Mouse (Mus musculus) intestine, embryonic 15.5 days (tissue): ENCODE data around the gene Ntrk1. TPM values are rescaled to one million over a fixed set of nuclear protein-coding genes. Genes with fewer than 3 reads are reported as not detected.

Source experiments
- ATAC-seq: fragments of 200-750 bp; cut with Nextera tagmentation; 2 replicates; pipeline ENCODE4 v1.8.0; 2017; ENCODE audit warnings: moderate TSS enrichment, moderate library complexity
- H3K27ac ChIP-seq: fragments of 300-500 bp; sonication (generic); 2 replicates; pipeline ENCODE4 v1.5.1; 2015; ENCODE audit warnings: mild to moderate bottlenecking, inconsistent platforms
- H3K27me3 ChIP-seq: fragments of 300-500 bp; sonication (generic); replicated peaks from 2 replicates; pipeline ENCODE4 v1.6.1; 2015; ENCODE audit warnings: inconsistent platforms
- H3K36me3 ChIP-seq: fragments of 300-500 bp; sonication (generic); 2 replicates; pipeline ENCODE4 v1.6.1; 2015; ENCODE audit warnings: inconsistent platforms
- H3K4me1 ChIP-seq: fragments of 300-500 bp; sonication (generic); replicated peaks from 2 replicates; pipeline ENCODE4 v1.6.1; 2015; ENCODE audit warnings: inconsistent platforms
- H3K4me2 ChIP-seq: fragments of 300-500 bp; sonication (generic); replicated peaks from 2 replicates; pipeline ENCODE4 v1.6.1; 2015; ENCODE audit warnings: mild to moderate bottlenecking, inconsistent platforms
- H3K4me3 ChIP-seq: fragments of 300-500 bp; sonication (generic); replicated peaks from 2 replicates; pipeline ENCODE4 v1.5.1; 2015; ENCODE audit warnings: inconsistent platforms
- H3K9ac ChIP-seq: fragments of 300-500 bp; sonication (generic); 2 replicates; pipeline ENCODE4 v1.6.1; 2015; ENCODE audit warnings: inconsistent platforms
- H3K9me3 ChIP-seq: fragments of 300-500 bp; sonication (generic); 2 replicates; pipeline ENCODE4 v1.6.1; 2016; ENCODE audit warnings: inconsistent platforms
- WGBS: fragments of 180-500 bp; shearing (Covaris S2); methylation state at CpG from one replicate; pipeline ENCODE4 v1.1.7; 2015; 5-methylcytosine and 5-hydroxymethylcytosine counted together
- polyA plus RNA-seq: library from polyadenylated mRNA; unstranded; fragments of >200 nt; fragmentation: Nextera tagmentation; extraction: Ambion mirVana; gene quantifications from 2 replicates; pipeline ENCODE4 v1.2.1, GENCODE M21; 2015

Ntrk1 gene
- polyA plus RNA-seq, 1 experiment from 2014 or later: 3.2 TPM

GRCm38 (mm10) chr3:87763683-87764289 lies 31.2 kb downstream of the Ntrk1 start:
- Histone ChIP-seq H3K4me3 (peak overlapping the region; percentile 18), H3K27me3 (no peaks in the 10 kb centered on the region), H3K9ac (peak overlapping the region; percentile 32), H3K4me1 (peaks cover 70% of the 10 kb centered on the region), H3K27ac (peak overlapping the region; percentile 95), H3K36me3 (no peaks in the 10 kb centered on the region), H3K4me2 (peak overlapping the region; percentile 58), H3K9me3 (no peaks in the 10 kb centered on the region)
- peak; percentile 55 for ATAC-seq
- WGBS: 8% methylated on average over 15 of the region's 15 CpGs

DNA sequence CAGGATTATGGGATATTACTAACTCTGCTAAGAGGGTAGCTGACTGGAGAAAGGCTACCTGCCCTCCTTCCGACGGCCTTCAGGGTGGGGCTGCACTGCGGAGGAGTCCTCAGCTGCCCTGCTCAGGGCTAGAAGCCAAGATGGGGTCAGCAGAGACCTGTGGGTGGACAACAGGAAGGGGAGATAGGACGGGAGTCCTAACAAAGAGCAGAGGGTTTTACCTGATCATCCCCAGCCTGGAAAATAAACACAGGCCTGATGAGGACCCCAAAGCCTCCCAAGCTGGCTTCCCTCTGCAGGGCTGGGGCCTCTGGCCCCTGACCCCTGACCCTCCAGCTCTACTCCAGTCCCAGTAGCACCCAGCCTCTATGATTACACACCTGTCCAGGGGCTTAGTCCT lies 31.8 kb downstream of the Ntrk1 start:
- peak overlapping the region; percentile 95 for H3K27ac ChIP-seq
- 0 out of 2 replicates have a peak overlapping the region, but pooled peaks have one; percentile 18 for H3K4me3 ChIP-seq
- no peaks in the 10 kb centered on the region for H3K36me3 ChIP-seq
- peaks cover 72% of the 10 kb centered on the region for H3K4me1 ChIP-seq
- 38% methylated on average over 4 of the region's 4 CpGs for WGBS
- H3K9me3 ChIP-seq: no peaks in the 10 kb centered on the region
- H3K9ac ChIP-seq: peak overlapping the region; percentile 32; the same call in 1 of the 2 replicates
- ATAC-seq: no peak
- H3K27me3 ChIP-seq: no peaks in the 10 kb centered on the region
- peak overlapping the region; percentile 58 for H3K4me2 ChIP-seq

GRCm38 (mm10) chr3:87761408-87762375 lies 33.3 kb downstream of the Ntrk1 start:
- Histone ChIP-seq H3K36me3 (no peaks in the 10 kb centered on the region), H3K4me1 (peaks cover 59% of the 10 kb centered on the region), H3K27ac (peak overlapping the region; percentile 68), H3K9ac (no peak overlapping the region), H3K4me3 (0 out of 2 replicates have a peak overlapping the region, but pooled peaks have one; percentile 4), H3K9me3 (no peaks in the 10 kb centered on the region), H3K4me2 (peak overlapping the region; percentile 37), H3K27me3 (no peaks in the 10 kb centered on the region)
- WGBS: 62% methylated on average over 20 of the region's 20 CpGs
- peak; percentile 69 for ATAC-seq

DNA sequence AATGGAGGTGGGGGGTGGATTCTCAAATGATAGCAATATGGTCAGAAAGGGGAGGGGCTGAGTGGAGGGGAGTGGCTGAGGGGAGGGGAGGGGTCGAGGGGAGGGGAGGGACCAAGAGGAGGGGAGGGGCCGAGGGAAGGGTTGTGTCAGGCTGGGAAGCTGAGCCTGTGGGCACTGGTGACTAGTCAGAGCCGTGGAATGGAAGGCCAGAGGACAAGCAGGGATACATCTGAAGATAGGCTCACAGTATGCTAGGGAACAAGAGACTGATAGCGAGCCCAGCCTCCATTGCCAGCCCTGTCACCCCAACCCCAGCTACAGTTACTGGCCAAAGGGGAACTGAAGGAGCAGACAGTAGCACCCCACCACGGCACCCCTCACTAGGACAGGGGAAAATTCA lies 36.3 kb downstream of the Ntrk1 start:
- Histone ChIP-seq H3K9ac (no peak overlapping the region), H3K4me1 (peaks cover 38% of the 10 kb centered on the region), H3K4me2 (no peak overlapping the region), H3K4me3 (no peak overlapping the region), H3K27me3 (no peaks in the 10 kb centered on the region), H3K27ac (no peak overlapping the region), H3K36me3 (peaks cover 6% of the 10 kb centered on the region; the same call in 1 of the 2 replicates), H3K9me3 (no peaks in the 10 kb centered on the region)
- WGBS: 37% methylated on average over 4 of the region's 5 CpGs
- ATAC-seq: no peak

DNA sequence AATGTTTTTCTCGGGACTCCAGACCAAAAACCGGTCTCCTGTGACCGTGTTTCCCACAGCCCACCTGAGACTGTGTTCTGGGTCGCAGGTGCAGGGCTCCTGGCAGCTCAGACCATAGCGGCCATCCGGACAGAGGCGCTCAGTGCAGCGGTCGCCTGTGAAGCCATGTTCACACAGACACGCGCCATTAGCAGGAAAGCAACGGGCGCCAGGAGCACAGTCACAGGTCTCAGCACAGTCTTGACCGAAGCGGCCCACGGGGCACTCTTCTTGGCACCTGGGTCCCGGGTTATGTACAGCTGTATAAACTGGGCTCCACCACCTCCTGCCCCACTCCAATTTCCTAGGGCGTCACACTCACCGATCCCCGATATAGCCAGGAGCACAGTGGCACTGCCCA lies 38.5 kb downstream of the Ntrk1 start:
- H3K4me2 ChIP-seq: peak overlapping the region; percentile 48; the same call in 1 of the 2 replicates
- H3K27me3 ChIP-seq: no peaks in the 10 kb centered on the region
- H3K36me3 ChIP-seq: peaks cover 16% of the 10 kb centered on the region
- no peak overlapping the region for H3K27ac ChIP-seq
- H3K9me3 ChIP-seq: no peaks in the 10 kb centered on the region
- 58% methylated on average over 20 of the region's 20 CpGs for WGBS
- no peak overlapping the region for H3K4me3 ChIP-seq
- H3K4me1 ChIP-seq: peaks cover 19% of the 10 kb centered on the region
- ATAC-seq: 0 out of 2 replicates have a peak, but pooled peaks have one; percentile 4
- H3K9ac ChIP-seq: no peak overlapping the region

- Histone ChIP-seq H3K9me3 (no peaks in the 10 kb centered on the region), H3K36me3 (peaks cover 16% of the 10 kb centered on the region), H3K9ac (no peak overlapping the region), H3K4me2 (peak overlapping the region; percentile 48), H3K4me1 (peaks cover 14% of the 10 kb centered on the region), H3K4me3 (no peak overlapping the region), H3K27me3 (no peaks in the 10 kb centered on the region), H3K27ac (no peak overlapping the region)
- WGBS: 4% methylated on average over 24 of the region's 24 CpGs
- ATAC-seq: peak; percentile 88
These were observed 39.0 kb downstream of the Ntrk1 start for GRCm38 (mm10) chr3:87755964-87756363.

DNA sequence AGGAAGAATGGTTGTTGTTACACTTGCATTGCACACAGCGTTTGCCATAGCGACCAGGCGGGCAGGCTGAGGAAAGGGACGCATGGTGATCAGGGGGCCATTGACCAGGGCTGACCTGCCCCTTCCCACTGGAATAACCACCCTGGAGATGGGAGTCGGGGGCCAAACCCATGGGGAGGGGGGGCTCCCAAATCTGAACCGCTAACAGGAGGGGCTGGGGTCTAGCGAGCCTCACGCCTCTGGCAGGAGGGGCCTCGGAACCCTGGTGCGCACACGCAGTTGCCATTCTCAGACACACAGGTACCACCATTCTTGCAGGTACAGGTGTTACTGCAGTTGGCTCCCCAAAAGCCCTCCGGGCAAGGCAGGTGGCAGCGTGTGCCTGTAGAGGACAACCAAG lies 41.1 kb downstream of the Ntrk1 start:
- H3K27ac ChIP-seq: no peak overlapping the region
- peaks cover 8% of the 10 kb centered on the region for H3K4me1 ChIP-seq
- H3K9ac ChIP-seq: no peak overlapping the region
- H3K4me3 ChIP-seq: no peak overlapping the region
- 89% methylated on average over 13 of the region's 13 CpGs for WGBS
- peaks cover 16% of the 10 kb centered on the region for H3K36me3 ChIP-seq
- no peaks in the 10 kb centered on the region for H3K9me3 ChIP-seq
- ATAC-seq: no peak
- no peaks in the 10 kb centered on the region for H3K27me3 ChIP-seq
- H3K4me2 ChIP-seq: no peak overlapping the region

- H3K9ac ChIP-seq: no peak overlapping the region
- peaks cover 16% of the 10 kb centered on the region for H3K36me3 ChIP-seq
- 89% methylated on average over 3 of the region's 3 CpGs for WGBS
- no peak overlapping the region for H3K27ac ChIP-seq
- no peak overlapping the region for H3K4me2 ChIP-seq
- no peak overlapping the region for H3K4me3 ChIP-seq
- H3K4me1 ChIP-seq: peaks cover 13% of the 10 kb centered on the region
- H3K27me3 ChIP-seq: no peaks in the 10 kb centered on the region
- no peak for ATAC-seq
- no peaks in the 10 kb centered on the region for H3K9me3 ChIP-seq
These were observed 42.4 kb downstream of the Ntrk1 start for GRCm38 (mm10) chr3:87752567-87752966.

- H3K9me3 ChIP-seq: no peaks in the 10 kb centered on the region
- H3K27ac ChIP-seq: no peak overlapping the region
- WGBS: 91% methylated on average over 12 of the region's 12 CpGs
- no peak for ATAC-seq
- peaks cover 16% of the 10 kb centered on the region for H3K36me3 ChIP-seq
- no peaks in the 10 kb centered on the region for H3K27me3 ChIP-seq
- no peak overlapping the region for H3K4me2 ChIP-seq
- H3K4me3 ChIP-seq: no peak overlapping the region
- peaks cover 16% of the 10 kb centered on the region for H3K4me1 ChIP-seq
- H3K9ac ChIP-seq: no peak overlapping the region
These were observed 45.0 kb downstream of the Ntrk1 start for GRCm38 (mm10) chr3:87749977-87750376.

- H3K9me3 ChIP-seq: no peaks in the 10 kb centered on the region
- ATAC-seq: peak; percentile 44
These were observed 45.9 kb downstream of the Ntrk1 start for GRCm38 (mm10) chr3:87749036-87749435.

GRCm38 (mm10) chr3:87748431-87748830 lies 46.5 kb downstream of the Ntrk1 start, which contains the start of gene Lrrc71:
TSS of gene Lrrc71 (minus strand) at chr3:87748625.
- WGBS: 39% methylated on average over 13 of the region's 13 CpGs
- peak; percentile 48; the same call in 1 of the 2 replicates for ATAC-seq
- Histone ChIP-seq H3K4me3 (no peak within 1 kb of the TSS), H3K9ac (no peak within 1 kb of the TSS), H3K4me1 (peaks cover 17% of the 10 kb centered on the region), H3K4me2 (0 out of 2 replicates have a peak within 1 kb of the TSS, but pooled peaks have one; percentile 4), H3K27ac (no peak within 1 kb of the TSS), H3K36me3 (peaks cover 11% of the 10 kb centered on the region; the same call in 1 of the 2 replicates), H3K9me3 (no peaks in the 10 kb centered on the region), H3K27me3 (no peaks in the 10 kb centered on the region)

More at GRCm38 (mm10) chr3:87749036-87749435, 45.9 kb downstream of the Ntrk1 start:
- no peak overlapping the region for H3K9ac ChIP-seq
- peaks cover 14% of the 10 kb centered on the region for H3K36me3 ChIP-seq
- H3K4me3 ChIP-seq: no peak overlapping the region
- WGBS: 17% methylated on average over 5 of the region's 5 CpGs
- no peak overlapping the region for H3K27ac ChIP-seq
- no peak overlapping the region for H3K4me2 ChIP-seq
- H3K4me1 ChIP-seq: peaks cover 17% of the 10 kb centered on the region
- H3K27me3 ChIP-seq: no peaks in the 10 kb centered on the region

- H3K36me3 ChIP-seq: no peaks in the 10 kb centered on the region
- H3K27ac ChIP-seq: peak overlapping the region; percentile 54
- ATAC-seq: peak; percentile 43
- H3K4me3 ChIP-seq: 0 out of 2 replicates have a peak overlapping the region, but pooled peaks have one; percentile 8
- no peak overlapping the region for H3K9ac ChIP-seq
- no peaks in the 10 kb centered on the region for H3K27me3 ChIP-seq
- H3K4me2 ChIP-seq: peak overlapping the region; percentile 48
- 23% methylated on average over 18 of the region's 18 CpGs for WGBS
- H3K4me1 ChIP-seq: peaks cover 17% of the 10 kb centered on the region
- no peaks in the 10 kb centered on the region for H3K9me3 ChIP-seq
These were observed 49.8 kb downstream of the Ntrk1 start for GRCm38 (mm10) chr3:87745036-87745659.
